Mouse (Mus musculus) heart, adult 2 months (tissue): Measurements from ENCODE around the gene Hmox1. TPM values are rescaled to one million over a fixed set of nuclear protein-coding genes. Genes with fewer than 3 reads are reported as not detected.
A peak's percentile ranks its signal among the peaks of the same experiment; 100 is the strongest.

ENCODE experiments used
- DNase-seq, 2 experiments: peaks; one replicate each; pipeline ENCODE4 v3.0.0; 2021
- H3K27ac ChIP-seq: fragments of 200-600 bp; 2 replicates; pipeline ENCODE4 v1.8.1; 2022
- H3K27me3 ChIP-seq: fragments of 200-500 bp; 2 replicates; pipeline ENCODE4 v1.6.1; 2012; ENCODE audit warnings: mild to moderate bottlenecking, low read length, inconsistent platforms, mixed read lengths; ENCODE audit not compliant: control insufficient read depth, insufficient read depth
- H3K36me3 ChIP-seq: fragments of 200-500 bp; 2 replicates; pipeline ENCODE4 v1.6.1; 2012; ENCODE audit warnings: low read length, inconsistent platforms; ENCODE audit not compliant: control insufficient read depth, insufficient read depth
- H3K4me1 ChIP-seq: fragments of 200-500 bp; 2 replicates; pipeline ENCODE4 v1.6.1; 2011; ENCODE audit warnings: low read length; ENCODE audit not compliant: control insufficient read depth, insufficient read depth
- H3K4me3 ChIP-seq: fragments of 200-600 bp; 2 replicates; pipeline ENCODE4 v1.8.1; 2022
- H3K79me2 ChIP-seq: fragments of 200-500 bp; replicated peaks from 2 replicates; pipeline ENCODE4 v1.6.1; 2012; ENCODE audit warnings: mild to moderate bottlenecking, inconsistent platforms, low read length, moderate library complexity, mixed read lengths; ENCODE audit not compliant: control insufficient read depth, insufficient read depth
- H3K9ac ChIP-seq: fragments of 200-500 bp; 2 replicates; pipeline ENCODE4 v1.6.1; 2012; ENCODE audit warnings: low read depth, mild to moderate bottlenecking, control low read depth, inconsistent platforms, low read length, mixed read lengths
- CTCF ChIP-seq: fragments of 200-600 bp; IDR thresholded peaks from 2 replicates; pipeline ENCODE4 v1.8.1; 2022; ENCODE audit warnings: antibody characterized with exemption, mild to moderate bottlenecking, moderate library complexity
- EP300 ChIP-seq: fragments of 200-500 bp; IDR thresholded peaks from 2 replicates; pipeline ENCODE4 v1.6.1; 2011; ENCODE audit warnings: low read depth, low read length, control low read depth; ENCODE audit not compliant: insufficient read depth
- POLR2A ChIP-seq: fragments of 200-500 bp; IDR thresholded peaks from 2 replicates; pipeline ENCODE4 v1.6.1; 2011; ENCODE audit warnings: mild to moderate bottlenecking, low read depth, low read length, control low read depth; ENCODE audit not compliant: insufficient read depth
- WGBS: fragments of 180-500 bp; shearing (Covaris S2); methylation state at CpG from one replicate; pipeline ENCODE4 v1.1.7; 2018; 5-methylcytosine and 5-hydroxymethylcytosine counted together
- intact Hi-C: fragments of 180-260 bp; cut with DNase I; formaldehyde crosslinking; loops from one replicate; pipeline ENCODE4 v1.15.1; 2025
- polyA plus RNA-seq: library from polyadenylated mRNA; depleted of rRNA; stranded (reverse); fragments of >200 nt; gene quantifications from 2 replicates; pipeline ENCODE4 v1.2.3, GENCODE M21; 2012
- total RNA-seq, 2 experiments: library from RNA; stranded (reverse); gene quantifications; 2 replicates each; pipeline ENCODE4 v1.2.3; 2021

Hmox1 gene
- total and polyA plus RNA-seq, 3 experiments = 7.7 to 11.9 (median 9.0) TPM

DNA sequence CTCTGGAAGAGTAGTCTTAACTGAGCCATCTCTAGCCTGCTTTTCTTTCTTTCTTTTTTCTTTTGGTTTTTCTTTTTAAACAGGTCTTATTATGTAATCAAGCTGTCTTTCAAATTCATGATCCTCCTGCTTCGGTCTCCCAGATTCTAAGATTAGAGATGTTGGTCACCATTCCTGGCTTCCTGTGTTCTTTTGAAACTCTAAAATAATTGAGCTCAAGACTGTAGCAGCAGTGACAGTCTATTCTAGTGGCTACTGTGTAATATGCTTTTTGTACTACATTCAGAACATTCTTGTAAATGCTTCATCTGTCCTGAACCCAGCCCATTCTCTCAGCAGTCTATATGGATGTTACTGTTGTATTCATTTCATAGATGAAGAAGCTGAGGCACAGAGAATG lies 25.1 kb downstream of the Hmox1 start:
- no peak overlapping the region for H3K27ac ChIP-seq
- no peaks in the 10 kb centered on the region for H3K27me3 ChIP-seq
- no peaks in the 10 kb centered on the region for H3K36me3 ChIP-seq
- H3K4me1 ChIP-seq = no peaks in the 10 kb centered on the region
- no peak overlapping the region for H3K4me3 ChIP-seq
- H3K79me2 ChIP-seq = no peaks in the 10 kb centered on the region
- 90% methylated on average over 1 of the region's 1 CpGs for WGBS
- H3K9ac ChIP-seq = no peak overlapping the region
- no peak for DNase-seq
- intact Hi-C loops = no loop called here
- no peak for TF ChIP-seq CTCF
- no peak for TF ChIP-seq POLR2A
- no peak for TF ChIP-seq EP300

- TF ChIP-seq POLR2A (no peak), EP300 (no peak), CTCF (no peak)
- Histone ChIP-seq H3K36me3 (no peaks in the 10 kb centered on the region), H3K4me3 (no peak overlapping the region), H3K79me2 (no peaks in the 10 kb centered on the region), H3K9ac (no peak overlapping the region), H3K27me3 (no peaks in the 10 kb centered on the region), H3K4me1 (no peaks in the 10 kb centered on the region), H3K27ac (no peak overlapping the region)
- DNase-seq = no peak
- 88% methylated on average over 2 of the region's 2 CpGs for WGBS
- intact Hi-C loops = no loop called here
These were observed 25.9 kb downstream of the Hmox1 start for GRCm38 (mm10) chr8:75119287-75119686.

GRCm38 (mm10) chr8:75119747-75120146 lies 26.3 kb downstream of the Hmox1 start:
- DNase-seq = no peak
- intact Hi-C loops = no loop called here
- WGBS = 86% methylated on average over 2 of the region's 2 CpGs
- Histone ChIP-seq H3K4me3 (no peak overlapping the region), H3K27ac (no peak overlapping the region), H3K9ac (no peak overlapping the region), H3K79me2 (no peaks in the 10 kb centered on the region), H3K36me3 (no peaks in the 10 kb centered on the region), H3K4me1 (no peaks in the 10 kb centered on the region), H3K27me3 (no peaks in the 10 kb centered on the region)
- TF ChIP-seq EP300 (no peak), CTCF (no peak), POLR2A (no peak)

- WGBS = 92% methylated on average over 1 of the region's 1 CpGs
- Histone ChIP-seq H3K36me3 (no peaks in the 10 kb centered on the region), H3K4me3 (no peak overlapping the region), H3K27ac (no peak overlapping the region), H3K9ac (no peak overlapping the region), H3K4me1 (no peaks in the 10 kb centered on the region), H3K27me3 (no peaks in the 10 kb centered on the region), H3K79me2 (no peaks in the 10 kb centered on the region)
- no peak for DNase-seq
- intact Hi-C loops = no loop called here
- no peak for TF ChIP-seq POLR2A
- TF ChIP-seq EP300 = no peak
- TF ChIP-seq CTCF = no peak
These were observed 34.0 kb downstream of the Hmox1 start for GRCm38 (mm10) chr8:75127406-75127805.

DNA sequence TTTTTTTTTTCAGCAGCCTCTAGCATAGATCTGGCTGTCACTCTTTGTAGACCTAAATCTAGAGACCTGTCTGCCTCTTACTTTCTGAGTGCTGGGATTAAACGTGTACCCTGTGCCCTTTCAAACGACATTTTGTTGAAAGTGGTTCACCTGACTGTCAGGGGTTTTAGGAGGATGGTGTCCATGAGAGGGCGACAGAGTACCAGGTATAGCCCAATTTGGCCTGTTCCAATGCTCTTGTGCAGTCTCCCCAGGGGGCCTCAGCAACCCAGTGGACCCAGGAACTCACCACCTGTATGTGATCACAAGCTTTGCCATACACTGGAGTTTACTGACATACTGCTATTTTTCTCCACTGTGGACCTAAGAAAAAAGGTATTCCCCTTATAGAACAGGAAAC lies 39.1 kb downstream of the Hmox1 start:
- H3K4me1 ChIP-seq = peaks cover 2% of the 10 kb centered on the region
- no peaks in the 10 kb centered on the region for H3K79me2 ChIP-seq
- intact Hi-C loops = loop anchor here (1.0 kb wide), 2 partner anchors 86 to 140 kb away; no protein-coding TSS in a partner anchor
- 12% methylated on average over 3 of the region's 3 CpGs for WGBS
- H3K4me3 ChIP-seq = no peak overlapping the region
- H3K27ac ChIP-seq = no peak overlapping the region
- DNase-seq = peak; percentile 21 to 61
- H3K27me3 ChIP-seq = no peaks in the 10 kb centered on the region
- no peak overlapping the region for H3K9ac ChIP-seq
- TF ChIP-seq EP300 (0 out of 2 replicates have a peak, but pooled peaks have one; percentile 14), POLR2A (no peak), CTCF (peak; percentile 85)
- H3K36me3 ChIP-seq = no peaks in the 10 kb centered on the region

GRCm38 (mm10) chr8:75133399-75133798 lies 40.0 kb downstream of the Hmox1 start:
- H3K27ac ChIP-seq = no peak overlapping the region
- H3K9ac ChIP-seq = no peak overlapping the region
- intact Hi-C loops = no loop called here
- no peaks in the 10 kb centered on the region for H3K36me3 ChIP-seq
- peaks cover 2% of the 10 kb centered on the region for H3K4me1 ChIP-seq
- H3K27me3 ChIP-seq = no peaks in the 10 kb centered on the region
- DNase-seq = no peak
- TF ChIP-seq EP300 (no peak), CTCF (no peak), POLR2A (no peak)
- no peaks in the 10 kb centered on the region for H3K79me2 ChIP-seq
- H3K4me3 ChIP-seq = no peak overlapping the region
- WGBS = 90% methylated on average over 2 of the region's 2 CpGs
